Mouse (Mus musculus): ENCODE measurements around the gene Fam129c. TPM values are rescaled to one million over a fixed set of nuclear protein-coding genes. Genes with fewer than 3 reads are reported as not detected.

Gene Fam129c
- polyA plus RNA-seq, 1 experiment from 2014 or later = 8.4 TPM

Small RNA genes within 50 kb of the gene (microRNA-seq; reads per million reads assigned to microRNA genes)
- gene Mir6769b = 2.3 reads per million, percentile 5 among the genes with 10 or more reads in this experiment

Other genes with a start within 250 kb of the Fam129c start
- 100 and 115 TPM in 2 replicates for gene Use1, start 230.8 kb upstream of the Fam129c start, polyA plus RNA-seq (2015; fragmentation: Nextera tagmentation; extraction: Ambion mirVana)
- gene Ocel1, start 226.3 kb upstream of the Fam129c start, polyA plus RNA-seq (2015; fragmentation: Nextera tagmentation; extraction: Ambion mirVana) = 7.8 and 8.0 TPM in 2 replicates
- gene Nr2f6, start 215.7 kb upstream of the Fam129c start, polyA plus RNA-seq (2015; fragmentation: Nextera tagmentation; extraction: Ambion mirVana) = 11.8 and 13.2 TPM in 2 replicates
- 6.1 and 6.9 TPM in 2 replicates for gene Ushbp1, start 201.8 kb upstream of the Fam129c start, polyA plus RNA-seq (2015; fragmentation: Nextera tagmentation; extraction: Ambion mirVana)
- 103 and 105 TPM in 2 replicates for gene Babam1, start 200.8 kb upstream of the Fam129c start, polyA plus RNA-seq (2015; fragmentation: Nextera tagmentation; extraction: Ambion mirVana)
- gene Ankle1, start 191.6 kb upstream of the Fam129c start, polyA plus RNA-seq (2015; fragmentation: Nextera tagmentation; extraction: Ambion mirVana) = 12.3 and 18.9 TPM in 2 replicates
- gene Abhd8, start 134.0 kb upstream of the Fam129c start, polyA plus RNA-seq (2015; fragmentation: Nextera tagmentation; extraction: Ambion mirVana) = 113 and 127 TPM in 2 replicates
- gene Mrpl34, start 132.7 kb upstream of the Fam129c start, polyA plus RNA-seq (2015; fragmentation: Nextera tagmentation; extraction: Ambion mirVana) = 173 and 178 TPM in 2 replicates
- gene Dda1, start 128.4 kb upstream of the Fam129c start, polyA plus RNA-seq (2015; fragmentation: Nextera tagmentation; extraction: Ambion mirVana) = 218 and 236 TPM in 2 replicates
- gene Ano8, start 111.7 kb upstream of the Fam129c start, polyA plus RNA-seq (2015; fragmentation: Nextera tagmentation; extraction: Ambion mirVana) = 4.1 and 4.4 TPM in 2 replicates
- gene Gtpbp3, start 109.5 kb upstream of the Fam129c start, polyA plus RNA-seq (2015; fragmentation: Nextera tagmentation; extraction: Ambion mirVana) = 12.1 and 12.6 TPM in 2 replicates
- gene Plvap, start 85.9 kb upstream of the Fam129c start, polyA plus RNA-seq (2015; fragmentation: Nextera tagmentation; extraction: Ambion mirVana) = 3.5 and 4.4 TPM in 2 replicates
- gene Ccdc194, start 71.9 kb upstream of the Fam129c start, polyA plus RNA-seq (2015; fragmentation: Nextera tagmentation; extraction: Ambion mirVana) = 0.26 TPM in 1 of 2 replicates, not detected in the other
- 4.7 and 7.5 TPM in 2 replicates for gene Bst2, start 60.2 kb upstream of the Fam129c start, polyA plus RNA-seq (2015; fragmentation: Nextera tagmentation; extraction: Ambion mirVana)
- gene Mvb12a, start 54.7 kb upstream of the Fam129c start, polyA plus RNA-seq (2015; fragmentation: Nextera tagmentation; extraction: Ambion mirVana) = 52.8 and 65.3 TPM in 2 replicates
- 0.15 and 0.16 TPM in 2 replicates for gene Tmem221, start 38.8 kb upstream of the Fam129c start, polyA plus RNA-seq (2015; fragmentation: Nextera tagmentation; extraction: Ambion mirVana)
- not detected in 2 replicates for gene Nxnl1, start 31.0 kb upstream of the Fam129c start, polyA plus RNA-seq (2015; fragmentation: Nextera tagmentation; extraction: Ambion mirVana)
- 74.6 and 75.9 TPM in 2 replicates for gene Slc27a1, start 28.8 kb upstream of the Fam129c start, polyA plus RNA-seq (2015; fragmentation: Nextera tagmentation; extraction: Ambion mirVana)
- gene Pgls, start 5.5 kb upstream of the Fam129c start, polyA plus RNA-seq (2015; fragmentation: Nextera tagmentation; extraction: Ambion mirVana) = 167 and 189 TPM in 2 replicates
- 60.4 and 63.6 TPM in 2 replicates for gene Colgalt1, start 13.3 kb downstream of the Fam129c start, polyA plus RNA-seq (2015; fragmentation: Nextera tagmentation; extraction: Ambion mirVana)
- gene Unc13a, start 74.1 kb downstream of the Fam129c start, polyA plus RNA-seq (2015; fragmentation: Nextera tagmentation; extraction: Ambion mirVana) = 23.1 and 33.6 TPM in 2 replicates
- gene Jak3, start 78.6 kb downstream of the Fam129c start, polyA plus RNA-seq (2015; fragmentation: Nextera tagmentation; extraction: Ambion mirVana) = 3.4 and 4.1 TPM in 2 replicates
- gene Insl3, start 91.6 kb downstream of the Fam129c start, polyA plus RNA-seq (2015; fragmentation: Nextera tagmentation; extraction: Ambion mirVana) = not detected in 2 replicates
- 0.58 and 0.68 TPM in 2 replicates for gene B3gnt3, start 104.1 kb downstream of the Fam129c start, polyA plus RNA-seq (2015; fragmentation: Nextera tagmentation; extraction: Ambion mirVana)
- 72.4 and 100 TPM in 2 replicates for gene Fcho1, start 128.1 kb downstream of the Fam129c start, polyA plus RNA-seq (2015; fragmentation: Nextera tagmentation; extraction: Ambion mirVana)